Mouse (Mus musculus): ENCODE results near the gene Pgs1. TPM values are rescaled to one million over a fixed set of nuclear protein-coding genes. Genes with fewer than 3 reads are reported as not detected.
A peak's percentile ranks its signal among the peaks of the same experiment; 100 is the strongest.

Pgs1 gene
- polyA plus RNA-seq, 1 experiment from 2014 or later, result 46.9 TPM

DNA sequence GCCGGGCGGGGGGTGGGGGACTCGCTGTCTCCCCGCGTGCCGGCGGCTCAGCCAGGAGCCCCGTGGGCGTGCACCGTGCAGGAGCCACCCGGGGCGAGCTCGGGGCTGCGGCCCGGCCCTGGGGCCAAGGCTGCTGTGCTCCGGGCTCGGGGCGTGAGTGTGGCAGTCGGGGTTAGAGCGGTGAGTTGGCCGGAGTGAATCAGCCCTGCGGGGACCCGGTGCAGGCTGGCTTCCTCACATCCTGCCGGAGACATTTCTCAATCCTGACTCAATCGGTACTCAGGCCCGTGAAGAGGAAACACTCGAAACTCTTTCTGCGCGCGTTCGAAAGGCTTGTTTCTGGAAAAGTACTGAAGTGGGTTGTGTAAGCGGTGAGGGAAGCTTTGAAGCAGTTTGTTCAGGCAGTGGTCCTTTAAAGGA is 950 bp downstream of the Pgs1 start:
- Histone ChIP-seq H3K27me3 (no peaks in the 10 kb centered on the region), H3K4me3 (peak overlapping the region; percentile 97), H3K9ac (peak overlapping the region; percentile 96), H3K4me2 (peak overlapping the region; percentile 94), H3K4me1 (replicated peaks) (peaks cover 56% of the 10 kb centered on the region), H3K9me3 (no peaks in the 10 kb centered on the region), H3K27ac (replicated peaks) (peak overlapping the region; percentile 90), H3K36me3 (no peaks in the 10 kb centered on the region)
- ATAC-seq (ENCODE audit: low read depth), result peak; percentile 77
- WGBS, result under 1% methylated on average over 32 of the region's 32 CpGs

DNA sequence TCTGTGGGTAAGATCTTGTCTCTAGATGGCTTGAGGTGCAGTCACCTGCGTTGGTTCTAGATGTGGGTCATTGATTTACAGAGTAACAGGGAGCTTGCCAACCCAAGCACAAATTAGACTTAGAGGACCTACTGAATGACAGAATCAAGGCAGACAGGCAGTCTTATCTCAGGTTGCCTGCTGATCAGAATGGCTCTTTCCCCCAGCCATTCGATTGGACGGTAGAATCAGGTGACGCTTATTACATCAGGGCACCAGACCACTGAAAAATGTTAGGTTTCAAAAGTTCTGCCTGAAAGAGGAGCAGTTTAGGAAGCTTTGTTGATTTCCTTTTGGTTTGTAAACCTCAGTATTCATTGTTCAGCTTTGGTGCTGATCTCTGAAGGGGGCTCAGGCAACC is 1.9 kb downstream of the Pgs1 start:
- Histone ChIP-seq H3K9me3 (no peaks in the 10 kb centered on the region), H3K4me2 (peak overlapping the region; percentile 94), H3K4me1 (replicated peaks) (peaks cover 65% of the 10 kb centered on the region), H3K36me3 (no peaks in the 10 kb centered on the region), H3K27ac (replicated peaks) (no peak overlapping the region), H3K4me3 (peak overlapping the region; percentile 97), H3K27me3 (no peaks in the 10 kb centered on the region), H3K9ac (peak overlapping the region; percentile 96)
- no peak for ATAC-seq (ENCODE audit: low read depth)
- 72% methylated on average over 4 of the region's 4 CpGs for WGBS

DNA sequence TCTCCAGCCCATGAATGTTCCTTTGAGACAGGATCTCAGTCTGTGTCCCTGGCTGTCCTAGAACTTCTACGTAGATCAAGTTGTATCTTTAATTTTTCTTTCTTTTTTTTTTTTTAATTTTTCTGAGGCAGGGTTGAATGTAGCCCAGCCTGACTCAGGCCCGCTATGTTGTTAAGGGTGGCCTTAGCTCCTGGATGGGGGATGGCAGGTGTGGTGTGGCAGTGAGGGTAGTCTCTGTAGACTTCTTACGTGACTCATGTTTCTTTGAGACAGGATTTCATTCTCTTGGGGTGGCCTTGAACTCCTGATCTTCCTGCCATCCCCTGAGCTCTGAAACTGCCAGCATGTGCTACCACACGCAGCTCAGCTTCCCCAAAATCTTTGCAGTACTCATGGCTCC is 3.1 kb downstream of the Pgs1 start:
- 86% methylated on average over 4 of the region's 4 CpGs for WGBS
- no peaks in the 10 kb centered on the region for H3K36me3 ChIP-seq
- H3K9ac ChIP-seq, result 0 out of 2 replicates have a peak overlapping the region, but pooled peaks have one; percentile 50
- no peaks in the 10 kb centered on the region for H3K9me3 ChIP-seq
- ATAC-seq (ENCODE audit: low read depth), result no peak
- peaks cover 78% of the 10 kb centered on the region for H3K4me1 ChIP-seq (replicated peaks)
- H3K27ac ChIP-seq (replicated peaks), result no peak overlapping the region
- H3K4me3 ChIP-seq, result no peak overlapping the region
- no peaks in the 10 kb centered on the region for H3K27me3 ChIP-seq
- no peak overlapping the region for H3K4me2 ChIP-seq

DNA sequence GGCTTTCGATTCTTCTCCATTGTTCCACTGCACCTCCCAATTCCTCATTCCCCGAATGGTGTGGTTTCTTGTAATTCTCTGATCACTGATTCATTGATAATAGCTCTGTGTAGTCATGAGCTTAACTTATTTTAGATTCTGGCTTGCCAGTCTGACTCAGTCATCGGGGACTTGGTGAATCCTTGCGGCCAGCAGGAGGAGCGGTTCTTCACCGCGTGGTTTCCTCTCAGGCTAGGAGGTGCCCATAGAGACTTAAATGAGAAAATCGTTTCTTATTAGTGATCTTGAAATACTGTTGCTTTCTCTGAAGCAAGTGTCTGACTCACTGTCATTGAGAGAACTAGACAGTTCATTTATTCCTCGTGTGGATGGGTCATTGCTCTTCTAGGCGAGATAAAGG is 3.8 kb downstream of the Pgs1 start:
- ATAC-seq (ENCODE audit: low read depth), result no peak
- Histone ChIP-seq H3K4me1 (replicated peaks) (peaks cover 85% of the 10 kb centered on the region), H3K27ac (replicated peaks) (no peak overlapping the region), H3K4me2 (no peak overlapping the region), H3K9me3 (no peaks in the 10 kb centered on the region), H3K27me3 (no peaks in the 10 kb centered on the region), H3K36me3 (no peaks in the 10 kb centered on the region), H3K9ac (0 out of 2 replicates have a peak overlapping the region, but pooled peaks have one; percentile 50), H3K4me3 (no peak overlapping the region)
- 43% methylated on average over 10 of the region's 10 CpGs for WGBS

DNA sequence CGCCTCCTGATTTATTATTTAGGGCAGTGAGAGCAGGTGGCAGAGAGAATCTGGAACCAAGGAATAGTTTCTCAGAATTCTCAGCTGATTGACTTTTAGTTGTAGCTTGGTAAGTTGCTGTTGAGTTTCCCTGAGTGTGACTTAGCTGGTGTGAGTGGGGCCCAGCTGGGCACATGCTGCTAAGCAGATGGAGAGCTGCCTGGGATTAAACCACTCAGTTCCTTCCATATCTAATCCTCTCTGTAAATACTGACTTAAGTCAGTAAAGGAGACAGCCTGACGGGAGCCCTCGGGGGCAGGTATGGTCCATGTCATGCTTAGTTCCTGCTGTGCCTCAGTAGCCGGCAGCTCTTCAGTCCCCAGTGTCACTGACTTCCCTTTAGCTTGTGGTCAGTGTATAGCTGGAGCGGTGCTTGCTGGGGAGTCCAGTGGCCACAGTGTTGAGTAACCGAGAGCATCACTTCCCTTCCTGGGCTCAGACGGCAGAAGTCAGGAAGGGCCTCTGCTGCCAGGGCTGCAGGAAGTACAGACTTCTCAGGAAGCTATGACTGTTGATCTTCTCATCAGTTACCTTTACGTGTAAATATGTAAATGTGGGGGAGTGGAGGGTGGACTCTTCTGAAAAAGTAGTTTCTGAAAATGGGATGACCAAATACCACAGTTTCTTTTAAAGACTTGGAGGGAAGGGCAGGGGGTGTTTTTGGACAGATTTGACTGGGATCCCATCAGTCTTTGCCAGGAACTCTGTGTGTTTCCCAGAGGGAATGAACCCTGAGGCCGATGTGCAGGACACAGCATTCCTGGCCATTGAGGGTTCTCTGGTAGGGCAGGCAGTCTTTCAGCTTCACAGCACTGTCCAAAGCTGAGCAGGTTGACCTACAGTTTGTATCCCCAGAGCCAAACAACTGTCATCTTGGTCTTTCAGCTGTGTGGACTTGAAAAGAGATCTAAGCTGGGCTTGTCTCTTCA is 5.7 kb downstream of the Pgs1 start:
- peaks cover 92% of the 10 kb centered on the region for H3K4me1 ChIP-seq (replicated peaks)
- H3K4me2 ChIP-seq, result no peak overlapping the region
- no peaks in the 10 kb centered on the region for H3K36me3 ChIP-seq
- no peak overlapping the region for H3K4me3 ChIP-seq
- no peak for ATAC-seq (ENCODE audit: low read depth)
- H3K9me3 ChIP-seq, result no peaks in the 10 kb centered on the region
- H3K27ac ChIP-seq (replicated peaks), result no peak overlapping the region
- no peak overlapping the region for H3K9ac ChIP-seq
- WGBS, result 71% methylated on average over 9 of the region's 9 CpGs
- no peaks in the 10 kb centered on the region for H3K27me3 ChIP-seq

DNA sequence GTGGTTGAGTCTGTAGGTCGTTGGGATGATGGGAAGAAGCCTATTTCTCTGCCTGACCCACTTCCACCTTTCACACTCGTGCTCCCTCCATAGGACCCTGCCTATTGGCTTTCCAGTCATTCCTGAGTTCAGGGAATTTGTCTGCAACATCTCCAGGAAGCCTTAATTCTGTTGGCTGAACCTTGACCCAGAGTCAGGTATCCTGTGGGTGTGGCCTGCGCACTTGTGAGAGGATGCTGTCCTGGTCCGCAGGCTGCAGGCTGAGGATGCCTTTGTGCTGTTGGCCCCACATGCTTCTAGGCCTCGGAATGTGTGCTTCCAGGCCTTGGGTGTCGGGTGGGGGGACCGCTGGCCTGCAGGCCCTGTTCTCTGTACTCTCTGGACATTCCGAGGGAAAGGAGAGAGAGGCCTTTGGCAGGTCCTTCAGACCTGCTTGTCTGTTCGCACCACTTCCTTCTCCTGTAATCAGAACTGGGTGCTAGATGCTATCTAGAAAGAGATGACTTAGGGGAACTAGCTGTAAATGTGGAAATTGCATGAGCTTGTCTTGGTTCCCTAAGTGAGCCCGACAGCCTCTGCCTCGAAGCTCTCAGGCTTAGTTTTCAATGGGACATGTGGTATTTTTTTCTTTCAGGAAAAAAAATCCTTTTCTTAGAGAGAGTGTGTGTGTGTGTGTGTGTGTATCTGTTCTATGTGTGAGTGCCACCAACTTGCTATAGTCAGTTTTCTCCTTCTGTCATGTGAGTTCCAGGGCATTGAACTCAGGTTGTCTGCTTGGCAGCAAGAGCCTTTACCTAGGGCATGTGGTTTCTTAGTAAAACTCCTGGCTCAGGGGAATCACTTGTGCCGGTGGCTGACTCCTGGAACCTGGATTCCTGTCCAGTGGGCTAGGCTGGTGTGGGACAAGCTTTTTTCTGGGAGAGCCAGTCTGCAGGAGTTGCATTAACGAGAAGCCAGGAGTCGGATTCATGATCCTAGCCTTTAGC is 7.4 kb downstream of the Pgs1 start:
- Histone ChIP-seq H3K36me3 (peaks cover 5% of the 10 kb centered on the region; the same call in 1 of the 2 replicates), H3K9me3 (no peaks in the 10 kb centered on the region), H3K9ac (peak overlapping the region; percentile 34; the same call in 1 of the 2 replicates), H3K4me2 (no peak overlapping the region), H3K4me3 (no peak overlapping the region), H3K27ac (replicated peaks) (0 out of 2 replicates have a peak overlapping the region, but pooled peaks have one; percentile 4), H3K4me1 (replicated peaks) (peaks cover 78% of the 10 kb centered on the region), H3K27me3 (no peaks in the 10 kb centered on the region)
- WGBS, result 82% methylated on average over 14 of the region's 14 CpGs
- no peak for ATAC-seq (ENCODE audit: low read depth)

DNA sequence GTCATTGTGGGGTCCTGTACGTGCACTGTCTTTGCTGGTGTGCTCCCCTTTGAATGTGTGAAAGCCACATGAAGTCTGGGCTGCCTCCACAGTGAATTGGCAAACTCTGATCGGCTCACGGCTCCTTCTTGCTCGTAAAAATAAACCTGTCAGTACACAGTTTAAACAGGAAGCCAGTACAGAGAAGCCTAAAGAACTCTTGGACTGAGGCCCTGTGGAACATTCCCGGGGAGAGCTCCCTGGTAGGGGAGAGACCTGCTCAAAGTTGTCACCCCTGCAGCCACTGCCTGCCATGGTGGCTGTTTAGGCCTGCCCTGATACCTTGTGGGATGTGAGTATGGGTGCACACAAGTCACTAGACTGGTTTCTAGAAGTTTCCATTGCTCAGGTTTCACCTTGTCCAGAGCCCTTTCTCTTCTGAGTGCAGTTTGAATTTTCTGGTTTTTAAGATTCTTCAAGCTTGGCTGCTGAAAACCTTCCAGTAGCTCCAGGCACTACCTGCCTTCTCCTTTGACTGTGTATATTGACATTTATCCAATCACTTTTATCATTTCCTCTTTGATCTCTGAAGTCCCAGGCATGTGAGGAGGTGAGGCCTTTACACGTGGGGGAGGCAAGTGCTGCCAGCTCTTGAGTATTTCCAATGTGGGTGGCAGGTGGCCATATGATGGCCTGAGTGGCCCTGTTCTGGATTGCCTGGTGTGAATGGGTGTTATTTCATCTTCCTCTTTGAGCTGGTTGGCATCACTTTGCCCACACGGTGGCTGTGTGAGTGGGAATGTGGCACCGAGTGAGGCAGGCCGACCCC is 8.4 kb downstream of the Pgs1 start:
- ATAC-seq (ENCODE audit: low read depth), result no peak
- H3K4me1 ChIP-seq (replicated peaks), result peaks cover 69% of the 10 kb centered on the region
- peaks cover 12% of the 10 kb centered on the region; the same call in 1 of the 2 replicates for H3K36me3 ChIP-seq
- 0 out of 2 replicates have a peak overlapping the region, but pooled peaks have one; percentile 34 for H3K9ac ChIP-seq
- 0 out of 2 replicates have a peak overlapping the region, but pooled peaks have one; percentile 4 for H3K27ac ChIP-seq (replicated peaks)
- H3K4me3 ChIP-seq, result no peak overlapping the region
- H3K27me3 ChIP-seq, result no peaks in the 10 kb centered on the region
- H3K4me2 ChIP-seq, result no peak overlapping the region
- H3K9me3 ChIP-seq, result no peaks in the 10 kb centered on the region
- 64% methylated on average over 9 of the region's 9 CpGs for WGBS

DNA sequence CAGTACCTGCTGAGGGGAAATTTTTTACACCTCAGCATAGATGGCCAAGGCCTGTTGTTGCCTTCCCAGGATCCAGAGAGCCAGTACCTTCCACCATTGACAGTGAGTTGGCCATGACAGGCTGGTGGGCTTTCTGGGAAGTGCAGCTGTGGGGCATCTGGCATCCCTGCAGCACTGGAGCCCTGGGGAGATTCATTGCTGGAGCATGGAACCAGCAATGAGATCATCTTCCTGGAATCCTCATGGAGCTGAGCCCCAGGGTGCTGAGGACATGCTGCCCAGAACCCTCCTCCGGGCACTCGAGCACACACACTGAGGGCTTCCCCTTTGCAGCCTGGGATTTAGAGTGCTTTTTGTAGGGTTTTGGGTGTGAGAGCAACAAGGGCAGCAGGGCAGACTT is 9.2 kb downstream of the Pgs1 start:
- H3K4me1 ChIP-seq (replicated peaks), result peaks cover 61% of the 10 kb centered on the region
- 56% methylated on average over 2 of the region's 2 CpGs for WGBS
- ATAC-seq (ENCODE audit: low read depth), result no peak

DNA sequence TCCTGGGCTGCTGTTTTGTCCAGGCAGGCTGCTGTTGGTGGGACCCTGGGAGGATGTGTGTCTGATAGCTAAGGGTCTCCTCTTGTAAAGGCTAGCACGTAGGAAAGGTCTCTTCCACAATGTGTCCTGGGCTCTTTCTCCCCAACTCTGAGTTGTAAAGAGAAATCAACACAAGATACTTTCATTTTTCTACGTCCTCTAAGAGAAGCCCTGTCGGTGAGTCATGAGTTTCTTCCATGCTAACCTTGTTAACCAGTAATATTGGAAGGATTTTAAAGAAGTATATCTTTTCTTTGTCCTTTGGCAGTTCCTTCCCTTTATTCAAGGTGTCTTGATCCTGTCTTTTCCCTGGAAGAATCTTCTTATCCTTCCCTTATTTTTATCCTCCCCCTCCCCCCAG is 9.6 kb downstream of the Pgs1 start:
- Histone ChIP-seq H3K9ac (peak overlapping the region; percentile 23; the same call in 1 of the 2 replicates), H3K27me3 (no peaks in the 10 kb centered on the region), H3K4me2 (no peak overlapping the region), H3K4me1 (replicated peaks) (peaks cover 57% of the 10 kb centered on the region), H3K4me3 (no peak overlapping the region), H3K27ac (replicated peaks) (0 out of 2 replicates have a peak overlapping the region, but pooled peaks have one; percentile 23), H3K9me3 (no peaks in the 10 kb centered on the region), H3K36me3 (peaks cover 18% of the 10 kb centered on the region)
- 52% methylated on average over 3 of the region's 3 CpGs for WGBS
- ATAC-seq (ENCODE audit: low read depth), result no peak

More for the DNA sequence above, 9.2 kb downstream of the Pgs1 start:
- peaks cover 14% of the 10 kb centered on the region for H3K36me3 ChIP-seq
- no peaks in the 10 kb centered on the region for H3K27me3 ChIP-seq
- 0 out of 2 replicates have a peak overlapping the region, but pooled peaks have one; percentile 23 for H3K9ac ChIP-seq
- H3K4me3 ChIP-seq, result no peak overlapping the region
- no peaks in the 10 kb centered on the region for H3K9me3 ChIP-seq
- no peak overlapping the region for H3K4me2 ChIP-seq
- H3K27ac ChIP-seq (replicated peaks), result no peak overlapping the region

DNA sequence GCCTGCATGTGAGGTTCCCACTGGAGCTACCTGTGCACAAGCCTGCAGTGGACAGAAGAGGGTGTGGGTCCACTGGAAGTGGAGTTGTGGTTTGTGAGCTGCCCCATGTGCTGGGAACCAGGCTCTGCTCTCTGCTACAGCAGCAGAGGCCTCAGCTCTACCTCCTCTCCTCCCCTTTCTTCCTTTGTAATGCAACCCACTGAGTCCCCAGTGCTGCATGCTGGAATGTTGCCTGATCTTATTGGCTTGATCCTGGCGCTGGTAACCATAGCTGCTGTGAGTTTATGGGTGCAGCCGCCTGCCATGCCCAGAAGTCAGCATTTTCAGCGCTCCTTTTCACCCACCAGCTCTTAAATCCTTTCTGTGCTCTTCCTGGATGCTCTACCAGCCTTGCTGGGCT is 10.0 kb downstream of the Pgs1 start:
- Histone ChIP-seq H3K9ac (no peak overlapping the region; the same call in 1 of the 2 replicates), H3K4me3 (no peak overlapping the region), H3K36me3 (peaks cover 22% of the 10 kb centered on the region), H3K9me3 (no peaks in the 10 kb centered on the region), H3K27me3 (no peaks in the 10 kb centered on the region), H3K4me1 (replicated peaks) (peaks cover 53% of the 10 kb centered on the region), H3K4me2 (no peak overlapping the region), H3K27ac (replicated peaks) (peak overlapping the region; percentile 23; the same call in 1 of the 2 replicates)
- no peak for ATAC-seq (ENCODE audit: low read depth)
- 18% methylated on average over 3 of the region's 3 CpGs for WGBS

DNA sequence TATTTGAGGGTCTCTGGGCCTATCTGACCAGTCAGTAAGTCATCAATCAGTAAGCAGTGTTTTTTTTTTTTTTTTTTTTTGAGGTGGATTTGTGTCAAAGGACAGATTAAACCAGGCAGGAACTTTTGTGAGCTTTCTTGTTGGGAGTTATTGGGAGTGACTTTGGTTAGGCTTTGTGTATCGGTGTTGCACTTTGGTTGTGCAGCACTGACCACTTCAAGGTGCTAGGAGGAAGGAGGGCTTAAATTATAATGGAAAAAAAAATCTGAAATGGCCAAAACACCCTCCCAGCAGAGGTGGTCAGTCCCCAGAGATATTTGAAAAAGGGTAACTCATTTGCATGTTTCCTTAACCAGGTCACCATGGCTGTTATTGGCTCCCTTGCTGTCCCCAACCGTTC is 11.0 kb downstream of the Pgs1 start:
- 89% methylated on average over 2 of the region's 2 CpGs for WGBS
- H3K9me3 ChIP-seq, result no peaks in the 10 kb centered on the region
- H3K4me2 ChIP-seq, result no peak overlapping the region
- H3K27me3 ChIP-seq, result no peaks in the 10 kb centered on the region
- no peak overlapping the region for H3K27ac ChIP-seq (replicated peaks)
- peaks cover 43% of the 10 kb centered on the region for H3K4me1 ChIP-seq (replicated peaks)
- H3K9ac ChIP-seq, result no peak overlapping the region
- no peak for ATAC-seq (ENCODE audit: low read depth)
- H3K36me3 ChIP-seq, result peaks cover 32% of the 10 kb centered on the region
- no peak overlapping the region for H3K4me3 ChIP-seq
